Mouse (Mus musculus) spleen, embryonic (tissue): ENCODE results near the gene Col4a5.

ENCODE experiments used
- CTCF ChIA-PET: fragments of 350-600 bp; sonication (Branson Sonifier 250); formaldehyde crosslinking; loops from one replicate; lab custom pipeline; 2022; lab: Charles Lee

The Col4a5 gene

DNA sequence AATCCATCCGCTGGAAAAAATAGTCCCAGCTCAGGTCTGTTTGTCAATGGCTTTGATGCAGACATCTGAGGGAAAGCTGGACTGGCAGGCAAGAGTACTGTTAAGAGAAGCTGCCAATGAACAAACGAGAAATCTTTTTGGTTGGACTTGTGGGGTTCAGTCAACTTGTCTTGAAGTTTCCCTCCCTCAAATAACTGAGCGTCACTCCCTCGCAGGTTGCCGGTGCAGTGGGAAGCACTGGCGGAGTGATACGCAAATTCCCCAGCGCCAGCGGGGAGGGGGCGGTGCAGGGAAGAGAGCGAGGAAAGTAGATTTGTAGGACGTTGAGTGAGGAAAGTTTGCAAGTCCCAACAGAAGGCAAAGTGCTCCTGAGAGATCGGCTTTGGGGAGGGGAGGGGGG, at the start of gene Col4a5:
TSS of gene Col4a5 (plus strand) at position 276 of the 400 bp plus-strand sequence.
- CTCF ChIA-PET = no interaction called here

DNA sequence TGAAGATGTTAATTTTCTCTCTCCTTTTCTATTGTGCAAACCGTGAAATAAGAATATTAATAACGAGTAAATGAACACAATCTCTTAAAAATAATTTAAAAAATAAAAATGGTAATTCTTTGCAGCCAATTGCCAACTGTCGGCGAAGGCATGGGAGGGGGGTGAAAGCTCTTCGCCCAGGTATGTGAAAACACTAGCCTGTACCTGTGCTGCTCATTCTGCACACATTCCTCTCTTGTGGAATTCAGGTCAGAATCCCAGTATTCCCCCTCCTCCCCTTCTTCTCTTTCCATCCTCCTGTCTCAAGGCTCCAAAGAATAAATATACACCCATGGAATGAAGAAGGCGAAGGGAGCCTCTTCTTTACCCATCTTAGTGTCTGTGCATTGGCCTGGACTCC, 38.4 kb upstream of the Col4a5 start:
- CTCF ChIA-PET = no interaction called here

DNA sequence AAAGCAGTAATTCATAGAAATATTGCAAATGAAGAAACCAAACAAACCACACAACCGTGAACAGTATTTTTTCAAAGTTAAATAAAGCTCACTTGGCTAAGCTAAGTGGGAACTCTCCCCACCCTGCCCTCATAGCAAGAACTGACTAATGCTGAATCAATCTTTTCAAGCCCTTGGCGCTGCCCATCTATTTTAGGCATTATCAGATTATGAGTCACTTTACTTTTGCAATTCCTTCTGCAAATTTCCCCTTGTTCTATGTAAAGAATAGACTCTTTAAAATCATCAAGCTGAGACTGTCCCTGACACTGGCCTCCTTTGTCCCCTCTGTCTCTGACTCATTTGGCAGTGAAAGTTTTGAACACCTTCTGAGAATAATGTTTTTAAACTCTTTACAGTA, 35.8 kb upstream of the Col4a5 start:
- CTCF ChIA-PET = no interaction called here

DNA sequence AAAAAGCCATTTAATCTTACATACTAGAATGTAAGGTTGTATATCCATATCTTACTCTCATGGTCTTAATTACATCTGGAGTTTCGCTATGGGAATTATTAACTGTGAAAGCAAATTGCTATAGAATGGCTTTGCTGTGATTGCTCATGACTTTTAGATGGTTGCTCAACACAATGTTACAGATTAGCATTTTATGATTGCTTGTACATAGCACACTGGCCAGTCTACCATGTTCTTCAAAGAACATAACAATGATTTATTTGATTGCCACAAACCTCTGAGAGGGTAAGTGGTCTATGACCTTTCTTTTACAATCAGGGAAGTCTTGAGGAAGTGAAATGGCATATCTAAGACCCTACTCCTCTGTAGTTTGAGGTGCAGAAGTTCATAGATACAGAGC, 27.2 kb upstream of the Col4a5 start:
- CTCF ChIA-PET = no interaction called here

DNA sequence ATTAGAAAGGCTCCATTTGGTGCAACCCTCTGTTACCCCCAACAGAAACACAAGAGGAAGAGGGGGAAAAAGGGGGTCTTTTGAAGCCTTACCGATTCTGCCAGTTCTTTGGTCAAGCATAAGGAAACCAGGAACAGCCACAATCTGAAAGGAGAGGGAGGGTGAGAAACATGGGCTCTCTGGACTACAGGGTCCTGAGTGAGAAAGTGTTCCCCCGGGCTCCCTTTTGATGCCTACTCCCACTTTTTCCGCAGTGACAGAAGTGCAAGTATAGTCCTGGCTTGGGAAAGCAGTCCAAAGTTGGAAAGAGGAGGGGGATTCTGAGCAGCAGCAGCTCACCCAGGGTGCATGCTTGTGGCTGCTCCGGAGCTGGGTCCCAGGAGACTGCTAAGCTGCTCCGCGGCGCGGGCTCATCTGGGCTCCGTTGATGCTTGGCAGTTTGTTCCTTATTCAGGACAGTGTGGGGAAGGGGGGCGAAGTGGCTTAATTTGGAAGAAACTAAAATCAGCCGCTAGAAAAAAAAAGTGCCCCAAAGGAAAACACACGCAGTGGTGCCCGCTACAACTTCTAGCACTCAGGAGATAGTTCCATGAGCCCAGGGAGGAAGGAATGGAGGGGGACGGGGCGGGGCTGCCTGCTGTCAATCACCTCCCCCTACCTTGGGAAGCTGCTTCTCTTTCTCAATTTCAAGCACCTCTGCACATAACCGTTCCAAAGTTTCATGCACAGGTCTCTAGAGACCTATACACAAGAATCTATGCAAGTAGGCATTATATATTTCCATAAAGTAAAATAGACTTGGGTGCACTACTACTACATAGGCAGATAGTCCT, 1.5 kb upstream of the Col4a5 start, which contains the start of gene Col4a6:
TSS of gene Col4a6 (minus strand) at position 607 of the 833 bp plus-strand sequence.
- CTCF ChIA-PET = no interaction called here

DNA sequence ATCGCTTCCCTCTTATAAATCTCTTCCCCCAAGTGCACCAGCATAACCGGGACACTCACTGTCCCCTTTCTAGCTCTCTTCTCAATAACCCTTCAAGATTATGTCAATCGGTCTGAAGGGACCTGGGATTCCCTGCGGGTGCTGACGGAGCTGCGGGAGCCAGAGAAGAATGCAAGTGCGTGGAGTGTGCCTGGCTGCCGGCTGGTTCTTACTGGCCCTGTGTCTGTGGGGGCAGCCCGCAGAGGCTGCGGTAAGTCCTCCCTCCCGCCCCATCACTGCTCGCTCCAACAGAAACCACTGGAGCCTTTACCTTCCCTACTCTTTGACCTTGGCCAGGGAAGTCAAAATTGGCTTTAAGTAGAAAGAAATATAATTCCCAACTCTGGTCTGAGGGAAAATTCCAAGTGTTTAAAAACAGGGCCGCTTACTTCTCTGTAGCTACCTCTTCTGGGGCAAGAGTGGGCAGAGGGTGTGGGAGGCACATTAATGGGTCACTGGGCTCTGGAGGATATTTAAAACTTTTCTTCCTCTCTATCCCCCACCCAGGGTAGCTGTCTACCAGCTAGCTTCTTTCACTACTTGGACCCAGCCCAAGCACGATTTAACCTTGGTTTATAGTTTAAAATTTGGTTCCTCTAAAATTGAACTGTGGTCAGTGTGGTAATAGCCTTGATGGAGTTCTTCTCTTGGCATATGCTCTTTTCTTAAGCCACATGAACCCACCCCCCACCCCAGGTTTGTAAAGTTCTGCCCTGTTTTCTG, 562 bp downstream of the Col4a5 start:
- CTCF ChIA-PET = no interaction called here

DNA sequence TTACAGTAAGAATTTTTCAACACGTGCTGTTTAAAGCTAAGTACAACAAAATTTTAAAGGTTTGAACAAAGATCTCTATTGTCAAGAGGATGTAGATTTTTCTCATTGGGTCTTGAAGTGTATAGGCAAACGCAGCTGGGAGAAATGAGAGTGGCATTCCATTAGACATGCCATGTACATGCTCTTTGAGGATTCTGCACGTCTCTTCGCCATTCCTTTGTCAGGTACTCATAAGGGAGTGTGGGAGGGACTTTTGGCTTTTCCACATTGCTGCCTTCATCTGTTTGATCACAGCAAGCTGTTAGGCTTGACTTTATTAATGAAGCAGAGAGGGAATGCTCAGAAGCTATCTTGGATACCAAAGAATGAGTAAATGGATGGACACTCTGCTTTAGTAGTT, 19.4 kb downstream of the Col4a5 start:
- CTCF ChIA-PET = no interaction called here

DNA sequence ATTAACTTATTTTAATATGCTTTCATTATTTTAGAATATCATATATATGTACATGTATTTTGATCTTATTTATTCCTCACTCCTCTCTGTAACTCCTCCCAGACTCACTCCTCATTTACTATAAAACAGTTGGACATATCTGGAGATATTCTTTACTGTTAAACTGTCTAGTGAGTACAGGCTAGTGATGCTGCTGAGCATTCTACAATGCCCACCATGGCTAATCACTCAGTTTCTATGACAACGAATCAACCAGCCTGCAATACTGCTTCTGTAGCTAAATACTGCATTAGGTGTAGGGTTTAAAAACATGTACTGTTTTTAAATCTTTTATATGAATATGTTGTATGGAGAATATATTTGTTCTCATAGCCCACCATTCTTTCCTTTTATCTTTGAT, 27.9 kb downstream of the Col4a5 start:
- CTCF ChIA-PET = no interaction called here

DNA sequence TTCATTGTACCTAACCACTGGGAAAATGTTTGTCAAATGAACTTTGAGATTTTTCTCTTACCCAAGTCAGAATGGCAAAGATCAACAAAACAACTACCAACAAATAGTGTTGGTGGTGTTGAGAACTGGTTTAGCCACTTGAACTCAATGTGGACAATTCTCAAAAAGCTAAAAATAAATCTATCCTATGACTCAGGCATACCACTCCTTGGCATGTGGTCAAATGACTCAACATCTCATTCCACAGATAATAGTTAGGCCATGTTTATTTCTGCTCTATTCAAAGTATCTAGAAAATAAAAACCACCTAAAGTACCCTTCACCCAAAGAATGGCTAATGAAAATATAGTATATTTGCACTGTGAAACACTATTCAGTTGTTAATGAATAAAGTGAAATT, 58.3 kb downstream of the Col4a5 start:
- CTCF ChIA-PET = no interaction called here

DNA sequence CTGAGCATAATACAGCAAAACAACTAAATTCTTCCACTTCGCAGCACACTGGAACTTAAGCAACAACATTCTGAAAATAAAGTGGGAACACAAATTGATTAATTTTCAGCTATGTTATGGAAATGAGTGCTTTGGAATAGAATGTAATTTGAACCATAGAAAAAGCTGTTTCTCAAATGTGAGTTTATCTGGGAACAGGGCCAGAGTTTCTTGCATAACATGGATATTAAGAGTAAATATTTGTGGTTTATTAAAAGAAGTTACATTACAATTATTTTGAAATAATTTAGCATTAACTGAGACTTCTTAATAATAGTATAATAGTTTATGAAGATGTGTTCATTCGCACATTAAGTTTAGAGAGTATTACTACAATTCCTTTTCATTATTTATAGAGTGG, 72.3 kb downstream of the Col4a5 start:
- CTCF ChIA-PET = no interaction called here

DNA sequence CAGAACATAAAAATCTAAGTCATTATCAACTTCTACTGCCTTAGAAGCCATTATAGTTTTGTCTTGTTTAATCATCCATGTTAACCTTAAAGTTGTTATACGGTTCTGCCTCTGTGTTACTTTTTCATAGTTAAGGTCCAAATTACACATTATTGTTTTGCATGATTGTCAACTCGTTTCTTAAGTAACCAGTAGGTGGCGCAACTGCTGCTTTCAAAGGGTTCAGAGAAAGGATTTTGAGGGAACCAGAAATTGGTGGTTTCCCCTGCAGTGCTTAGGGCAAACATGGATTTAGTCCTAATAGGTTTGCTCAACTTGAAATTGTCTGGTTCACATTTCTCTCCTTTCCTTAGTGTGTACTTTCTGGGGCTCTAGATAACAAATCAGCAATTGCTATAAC, 115.1 kb downstream of the Col4a5 start:
- CTCF ChIA-PET = no interaction called here

DNA sequence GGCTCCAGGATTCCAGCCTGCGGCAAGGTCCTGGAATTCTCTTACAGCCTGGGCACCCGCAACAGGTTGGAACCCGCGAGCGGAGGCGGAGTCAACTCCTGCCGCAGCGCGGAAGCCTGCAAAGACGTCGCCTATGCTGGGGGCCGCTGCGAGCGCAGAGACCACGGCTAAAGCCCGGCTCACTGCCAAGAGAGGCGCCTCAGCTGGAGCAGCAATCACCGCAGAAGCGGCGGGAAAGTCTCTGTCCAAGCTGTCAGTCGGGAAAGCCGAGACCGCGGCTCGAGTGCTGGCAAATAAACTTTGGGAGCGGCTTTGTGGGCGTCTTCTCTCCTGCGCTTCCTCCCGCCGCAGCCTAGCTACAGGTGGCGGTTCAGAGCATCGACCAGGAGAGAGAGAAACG, 246.5 kb downstream of the Col4a5 start:
- CTCF ChIA-PET = no interaction called here

DNA sequence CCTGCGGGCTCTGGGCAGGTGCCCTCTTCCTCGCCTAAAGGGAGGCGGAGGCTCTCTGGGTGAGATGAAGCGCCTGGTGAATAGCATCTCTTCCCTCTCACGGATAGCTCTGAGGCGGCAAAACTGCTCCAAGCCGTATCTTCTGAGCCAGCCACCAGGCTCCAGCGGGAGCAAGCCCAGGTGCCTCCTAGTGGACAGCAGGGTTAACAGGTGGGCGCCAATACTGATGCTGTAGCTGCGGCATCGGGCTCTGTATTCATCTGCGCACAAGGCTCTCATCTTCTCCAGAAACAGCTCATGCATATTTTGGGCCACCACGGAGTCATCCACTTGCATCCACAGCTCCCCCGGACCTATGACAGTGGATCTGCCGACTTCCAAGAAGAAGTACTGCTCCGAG, 248.8 kb downstream of the Col4a5 start:
- CTCF ChIA-PET = no interaction called here

DNA sequence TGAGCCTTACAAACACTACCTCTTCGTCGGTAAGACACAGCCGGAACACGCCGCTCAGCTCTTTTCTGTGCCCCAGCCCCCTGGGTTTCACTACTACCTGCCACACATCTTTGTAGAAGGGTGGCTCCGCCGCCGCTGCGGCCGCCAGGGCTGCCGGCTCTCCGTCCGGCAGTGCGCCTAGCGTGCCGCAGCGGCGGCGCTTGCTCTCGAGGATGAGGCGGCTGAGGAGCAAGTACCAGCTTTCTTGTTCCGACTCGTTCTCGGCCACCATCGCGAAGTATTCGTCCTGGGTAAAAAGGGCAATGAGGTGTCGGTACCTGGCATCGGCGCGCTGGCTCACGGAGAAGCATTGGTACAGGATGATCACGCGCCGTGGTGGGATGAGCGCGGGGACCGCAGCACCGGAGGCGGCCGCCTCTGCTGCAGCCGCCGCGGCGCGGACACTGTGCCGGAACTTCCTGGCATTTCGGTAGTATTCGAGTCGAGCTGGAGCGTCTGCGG, 249.3 kb downstream of the Col4a5 start:
- CTCF ChIA-PET = no interaction called here

DNA sequence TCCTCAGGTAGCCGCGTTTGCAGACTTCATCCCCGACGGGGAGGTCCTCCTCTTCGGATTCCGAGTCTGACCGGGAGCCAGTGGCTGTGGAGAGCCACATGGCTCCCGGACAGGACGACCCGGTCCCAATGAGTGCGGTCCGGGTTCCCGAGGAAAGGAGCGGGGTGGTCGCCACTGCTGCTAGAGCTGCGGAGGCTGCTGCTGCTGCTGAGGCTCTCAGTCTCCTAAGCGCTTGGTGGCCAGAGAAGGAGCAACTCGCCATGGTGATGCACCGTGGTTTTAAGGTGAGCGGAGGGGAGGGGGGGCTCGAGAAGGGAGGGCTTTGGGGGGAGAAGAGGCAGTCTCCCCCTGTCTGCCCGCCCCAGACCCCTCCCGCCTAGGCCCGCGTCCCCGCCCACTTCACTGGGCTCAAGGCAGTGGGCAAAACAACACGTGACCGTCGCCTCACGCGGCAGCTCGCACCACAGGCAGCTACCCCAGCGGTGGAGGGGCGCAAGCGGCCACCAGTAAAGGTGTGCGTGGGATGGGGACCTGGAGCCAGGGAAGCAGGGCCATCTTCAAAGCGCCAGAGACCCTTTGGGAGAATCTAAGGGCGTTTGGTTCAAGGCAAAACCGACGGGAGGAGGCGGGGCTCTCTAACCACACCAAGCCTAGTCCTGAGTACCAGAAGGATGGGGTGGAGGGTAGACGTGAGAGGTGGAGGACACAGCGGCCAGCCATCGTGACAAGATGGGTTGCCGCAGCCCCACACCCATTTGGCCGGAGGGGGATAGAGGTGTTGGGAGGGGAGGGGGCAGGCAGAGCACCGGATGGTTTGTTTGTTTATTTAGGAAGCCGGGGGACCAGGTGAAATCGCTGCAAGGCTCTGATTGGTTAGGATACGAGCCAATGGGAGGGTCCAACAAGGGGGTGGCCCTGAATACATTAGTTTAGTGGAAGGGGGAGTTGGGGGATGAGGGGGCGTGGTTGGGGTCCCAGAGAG, 250.0 kb downstream of the Col4a5 start, which contains the start of gene Irs4:
TSS of gene Irs4 (minus strand) at position 327 of the 982 bp plus-strand sequence.
- CTCF ChIA-PET = no interaction called here

DNA sequence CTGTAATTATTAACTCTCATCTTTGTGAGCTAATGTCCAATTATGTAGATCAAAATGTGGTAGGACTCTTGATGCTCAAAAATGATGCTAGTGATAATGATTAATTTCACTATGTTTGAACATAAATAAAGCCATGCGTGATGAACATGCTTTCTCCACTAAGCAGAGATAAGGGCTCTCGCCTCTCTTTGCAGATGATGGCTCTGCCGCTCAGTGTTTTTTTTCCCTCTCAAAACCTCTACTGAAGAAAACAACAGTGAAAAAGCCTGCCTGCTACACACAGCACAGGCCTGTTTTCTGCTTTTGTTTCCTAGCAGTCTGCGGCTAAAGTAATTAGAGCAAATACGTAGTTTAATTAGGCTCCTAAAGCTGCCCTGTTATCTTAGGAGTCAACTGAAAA, 254.4 kb downstream of the Col4a5 start:
- CTCF ChIA-PET = no interaction called here
